Mouse (Mus musculus) liver, postnatal 0 days (tissue): ENCODE measurements around the gene Kctd12.

Source experiments
- CTCF ChIP-seq: sonication (generic); IDR thresholded peaks from 2 replicates; pipeline ENCODE4 v1.5.1; 2016; ENCODE audit warnings: antibody characterized with exemption, low read depth
- EP300 ChIP-seq: IDR thresholded peaks from 2 replicates; pipeline ENCODE4 v1.6.1; 2016; ENCODE audit warnings: antibody characterized with exemption, low read depth, mild to moderate bottlenecking

DNA sequence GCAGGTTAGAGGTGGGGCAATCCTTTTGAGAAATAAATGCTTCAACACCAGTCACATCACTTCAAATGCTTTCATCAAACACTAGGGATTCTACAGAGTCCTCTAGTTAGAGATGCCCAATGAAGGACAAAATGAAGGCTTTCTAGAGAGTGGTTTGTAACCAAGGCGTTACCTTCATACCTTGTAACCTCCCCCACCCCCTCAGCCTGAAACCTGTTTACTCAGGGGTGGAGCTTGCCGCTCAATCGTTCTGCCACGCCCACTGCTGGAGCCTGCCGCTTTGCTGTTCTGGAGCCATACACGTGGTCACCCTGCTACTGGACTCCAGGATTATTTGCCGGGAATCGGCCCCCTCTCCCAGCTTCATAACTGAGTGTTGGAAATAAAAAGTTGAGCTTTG is 28.9 kb downstream of the Kctd12 start:
- TF ChIP-seq CTCF (no peak), EP300 (no peak)
